Mouse (Mus musculus) bone marrow macrophage, adult 2 months (primary cell): ENCODE results near the gene Prkcb. TPM values are rescaled to one million over a fixed set of nuclear protein-coding genes. Genes with fewer than 3 reads are reported as not detected.

ENCODE experiments used
- H3K27ac ChIP-seq: 2 replicates; pipeline ENCODE4 v1.5.1; 2012; ENCODE audit warnings: low read depth, low read length; ENCODE audit not compliant: insufficient read depth
- H3K4me1 ChIP-seq: 2 replicates; pipeline ENCODE4 v1.6.1; 2012; ENCODE audit warnings: low read length; ENCODE audit not compliant: control insufficient read depth, insufficient read depth
- H3K4me3 ChIP-seq: 2 replicates; pipeline ENCODE4 v1.5.1; 2012; ENCODE audit warnings: mild to moderate bottlenecking, low read length, moderate library complexity; ENCODE audit not compliant: insufficient read depth
- CTCF ChIP-seq: IDR thresholded peaks from 2 replicates; pipeline ENCODE4 v1.5.1; 2012; ENCODE audit warnings: low read depth, mild to moderate bottlenecking, low read length, moderate library complexity
- POLR2A ChIP-seq: IDR thresholded peaks from 2 replicates; pipeline ENCODE4 v1.6.1; 2012; ENCODE audit warnings: mild to moderate bottlenecking, low read depth, low read length, borderline replicate concordance
- polyA plus RNA-seq: library from polyadenylated mRNA; stranded (reverse); fragments of >200 nt; gene quantifications from 2 replicates; pipeline ENCODE4 v1.2.4, GENCODE M21; 2012; ENCODE audit not compliant: missing spikeins, insufficient read depth, insufficient read length

The Prkcb gene
- polyA plus RNA-seq, 1 experiment: 196 TPM

DNA sequence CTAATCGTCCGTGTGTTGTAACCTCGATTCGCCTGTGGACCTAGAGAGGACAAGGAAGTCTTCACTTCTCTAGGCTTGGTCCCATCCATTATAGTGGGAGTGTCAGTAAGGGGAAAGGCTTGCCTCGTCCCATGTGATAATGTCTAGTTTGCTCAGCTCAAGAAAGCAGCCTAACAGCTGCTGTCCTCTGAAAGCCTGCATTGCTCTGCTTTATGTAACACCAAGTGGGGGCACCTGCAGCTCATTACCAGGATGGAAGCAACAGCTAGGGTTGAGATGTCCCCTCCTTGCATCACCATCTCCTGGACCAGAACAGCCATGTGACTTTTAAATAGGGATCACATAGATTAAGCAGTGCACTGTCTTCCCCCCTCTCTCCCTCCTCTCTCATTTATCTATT lies 144.8 kb downstream of the Prkcb start:
- Histone ChIP-seq H3K4me3 (no peak overlapping the region), H3K27ac (no peak overlapping the region), H3K4me1 (no peaks in the 10 kb centered on the region)
- no peak for TF ChIP-seq POLR2A
- no peak for TF ChIP-seq CTCF

DNA sequence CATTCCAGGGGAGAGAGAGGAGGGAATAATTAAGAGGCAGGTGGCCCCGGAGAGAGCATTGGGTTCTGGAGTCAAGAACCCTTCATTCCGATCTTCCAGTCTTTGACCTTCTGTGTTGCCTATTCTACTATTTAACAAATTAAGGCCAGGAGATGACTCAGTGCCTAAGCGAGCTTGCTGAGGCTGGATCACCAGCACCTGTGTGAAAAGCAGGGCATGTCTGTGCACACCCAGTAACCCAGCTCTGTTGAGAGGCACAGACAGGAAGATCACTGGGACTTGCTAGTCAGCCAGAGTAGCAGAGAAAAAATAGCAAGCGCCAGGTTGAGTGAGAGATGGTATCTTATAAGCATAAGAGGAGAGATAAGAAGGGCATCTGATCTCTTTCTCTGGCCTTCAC lies 146.4 kb downstream of the Prkcb start:
- H3K27ac ChIP-seq: no peak overlapping the region
- no peak for TF ChIP-seq CTCF
- no peak for TF ChIP-seq POLR2A
- no peaks in the 10 kb centered on the region for H3K4me1 ChIP-seq
- H3K4me3 ChIP-seq: no peak overlapping the region

GRCm38 (mm10) chr7:122435561-122435960 lies 147.0 kb downstream of the Prkcb start:
- Histone ChIP-seq H3K4me3 (no peak overlapping the region), H3K4me1 (no peaks in the 10 kb centered on the region)
- TF ChIP-seq POLR2A (no peak), CTCF (no peak)

GRCm38 (mm10) chr7:122437390-122437789 lies 148.8 kb downstream of the Prkcb start:
- no peak overlapping the region for H3K27ac ChIP-seq
- no peaks in the 10 kb centered on the region for H3K4me1 ChIP-seq
- H3K4me3 ChIP-seq: no peak overlapping the region
- TF ChIP-seq CTCF (no peak), POLR2A (no peak)

More at GRCm38 (mm10) chr7:122435561-122435960, 147.0 kb downstream of the Prkcb start:
- H3K27ac ChIP-seq: no peak overlapping the region

DNA sequence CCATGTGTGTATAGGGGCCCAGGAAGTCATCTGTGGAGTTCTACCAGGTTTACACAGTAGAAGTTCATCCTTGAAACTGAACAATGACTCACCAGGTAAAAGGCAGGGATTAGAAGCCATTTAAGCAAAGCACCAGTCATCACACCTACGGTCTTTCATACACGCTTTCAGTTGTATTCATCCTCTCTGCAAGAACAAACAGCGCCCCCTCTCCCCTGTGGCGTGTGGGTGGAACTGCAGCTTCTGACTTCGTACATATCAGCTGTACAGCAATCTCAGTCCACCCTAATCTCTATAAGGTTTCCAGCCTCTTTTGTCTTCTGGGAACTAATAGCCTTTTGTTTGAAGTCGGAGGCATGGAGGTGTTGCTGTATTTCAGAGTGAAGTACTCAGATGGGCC lies 156.5 kb downstream of the Prkcb start:
- H3K27ac ChIP-seq: no peak overlapping the region
- TF ChIP-seq CTCF (peak; percentile 58; the same call in 1 of the 2 replicates), POLR2A (no peak)
- no peaks in the 10 kb centered on the region; the same call in 1 of the 2 replicates for H3K4me1 ChIP-seq
- no peak overlapping the region for H3K4me3 ChIP-seq

DNA sequence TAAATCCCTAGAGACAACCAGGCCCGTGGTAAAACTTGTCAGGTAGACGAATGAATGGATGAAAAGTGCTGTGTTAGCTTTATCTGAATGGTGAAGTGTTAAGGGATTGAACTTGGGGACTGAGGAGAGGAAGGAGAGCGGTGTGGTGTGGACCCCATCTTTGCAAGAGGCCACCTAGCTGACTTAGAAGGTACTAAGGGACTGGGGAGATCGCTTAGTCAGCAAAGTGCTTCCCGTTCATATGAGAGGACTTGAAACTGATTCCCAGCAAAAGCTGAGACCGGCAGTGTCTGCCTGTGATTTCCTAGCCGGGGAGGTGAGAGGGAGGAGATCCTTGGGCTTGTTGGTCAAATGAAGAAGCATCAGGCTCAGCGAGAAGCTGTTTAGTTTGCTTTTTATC lies 164.1 kb downstream of the Prkcb start:
- Histone ChIP-seq H3K4me3 (no peak overlapping the region), H3K4me1 (peaks cover 7% of the 10 kb centered on the region), H3K27ac (no peak overlapping the region)
- TF ChIP-seq CTCF: no peak
- TF ChIP-seq POLR2A: no peak

- TF ChIP-seq POLR2A (no peak), CTCF (peak; percentile 88)
- H3K4me1 ChIP-seq: peaks cover 20% of the 10 kb centered on the region
- peak overlapping the region; percentile 37 for H3K27ac ChIP-seq
- no peak overlapping the region for H3K4me3 ChIP-seq
Measured at GRCm38 (mm10) chr7:122459203-122459965, 170.8 kb downstream of the Prkcb start.

GRCm38 (mm10) chr7:122460020-122460419 lies 171.5 kb downstream of the Prkcb start:
- TF ChIP-seq CTCF (no peak), POLR2A (no peak)
- H3K4me3 ChIP-seq: no peak overlapping the region
- no peak overlapping the region for H3K27ac ChIP-seq
- H3K4me1 ChIP-seq: peaks cover 20% of the 10 kb centered on the region

GRCm38 (mm10) chr7:122465823-122466549 lies 177.4 kb downstream of the Prkcb start:
- H3K27ac ChIP-seq: no peak overlapping the region
- no peak overlapping the region for H3K4me3 ChIP-seq
- peaks cover 6% of the 10 kb centered on the region; the same call in 1 of the 2 replicates for H3K4me1 ChIP-seq
- peak; percentile 59 for TF ChIP-seq CTCF
- TF ChIP-seq POLR2A: no peak

DNA sequence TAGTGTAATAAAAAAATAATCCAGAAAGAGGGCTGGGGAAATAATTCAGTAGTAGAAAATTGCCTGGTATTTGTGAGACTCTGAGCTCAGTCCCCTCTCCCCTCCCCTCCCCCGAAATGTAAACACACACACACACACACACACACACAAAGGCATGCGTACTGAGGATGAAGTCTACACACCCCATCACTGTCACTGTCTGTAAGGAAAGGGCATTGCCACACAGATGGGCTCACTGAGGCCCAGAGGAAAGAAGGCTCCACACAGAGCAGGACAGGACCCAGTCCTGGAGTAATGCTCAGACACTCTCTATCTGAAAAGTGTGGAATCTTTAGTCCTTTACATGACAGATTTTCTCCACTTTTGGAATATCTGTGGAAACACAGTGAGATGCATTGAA lies 178.2 kb downstream of the Prkcb start:
- H3K4me3 ChIP-seq: no peak overlapping the region
- no peak overlapping the region for H3K27ac ChIP-seq
- peaks cover 6% of the 10 kb centered on the region; the same call in 1 of the 2 replicates for H3K4me1 ChIP-seq
- no peak for TF ChIP-seq CTCF
